Mouse (Mus musculus): ENCODE results near the gene Lacc1.

Lacc1 gene

DNA sequence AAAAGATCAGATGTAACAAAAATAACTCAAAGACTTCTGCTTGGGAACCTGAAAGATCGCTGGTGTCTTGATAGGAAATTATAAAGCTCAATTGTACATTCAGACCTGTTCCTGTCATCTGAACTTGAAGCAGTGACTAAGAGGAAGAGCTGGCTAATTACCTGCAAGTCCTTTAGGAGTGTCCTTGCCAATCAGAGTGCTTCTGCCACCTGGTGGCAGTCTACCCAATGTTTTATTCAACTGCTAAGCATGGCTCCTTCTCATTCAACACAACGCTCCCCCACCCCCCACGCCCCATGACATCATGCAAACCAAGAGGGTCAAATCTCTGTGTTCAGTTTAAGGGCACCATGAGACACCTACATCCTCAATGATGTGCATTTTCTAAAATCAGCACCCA, 28.5 kb downstream of the Lacc1 start:
- TF ChIP-seq GATA4 (IDR thresholded peaks at IDR 0.05; ENCODE audit: insufficient replicate concordance, low read length) = no peak

DNA sequence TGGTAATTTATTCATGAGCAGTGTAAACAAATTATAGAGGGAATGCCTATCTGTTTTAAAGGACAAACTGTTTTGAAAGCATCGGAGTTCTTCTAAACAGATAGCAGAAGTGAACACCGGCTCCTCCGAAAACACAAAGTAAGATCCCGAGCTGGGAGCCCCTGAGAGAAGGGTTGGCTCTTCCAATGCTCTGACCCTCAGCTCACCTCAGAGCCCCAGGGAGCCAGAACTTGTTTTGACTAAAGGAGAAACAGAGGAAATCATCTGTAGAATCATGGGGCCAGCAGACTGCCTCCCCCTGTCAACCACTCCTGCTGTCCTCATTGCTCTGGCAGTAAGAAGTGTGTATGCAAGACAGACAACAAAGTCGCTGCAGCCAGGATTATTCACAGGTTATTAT, 31.1 kb downstream of the Lacc1 start:
- TF ChIP-seq GATA4 (IDR thresholded peaks at IDR 0.05; ENCODE audit: insufficient replicate concordance, low read length) = no peak

DNA sequence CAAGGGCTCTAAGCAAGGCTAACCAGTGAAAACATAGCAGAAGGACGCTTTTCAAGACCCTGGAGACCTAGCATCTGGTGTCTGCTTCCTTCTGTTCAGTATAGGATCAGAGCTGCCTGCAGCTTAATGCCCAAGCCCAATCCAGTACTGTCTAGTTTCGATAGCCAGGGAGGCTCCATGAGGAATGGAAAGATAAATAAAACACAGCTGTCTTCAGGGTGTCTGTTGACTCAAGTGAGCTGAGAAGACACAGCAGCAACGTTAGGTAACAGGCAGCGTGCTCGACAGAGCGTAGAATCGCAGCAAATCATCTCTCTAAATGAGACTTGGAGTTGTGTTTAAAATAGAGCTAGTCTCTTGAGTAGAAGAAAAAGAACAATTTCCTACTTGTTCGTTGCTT, 32.0 kb downstream of the Lacc1 start:
- no peak for TF ChIP-seq GATA4 (IDR thresholded peaks at IDR 0.05; ENCODE audit: insufficient replicate concordance, low read length)

GRCm38 (mm10) chr14:76981781-76982180, 54.9 kb downstream of the Lacc1 start:
- no peak for TF ChIP-seq GATA4 (IDR thresholded peaks at IDR 0.05; ENCODE audit: insufficient replicate concordance, low read length)

DNA sequence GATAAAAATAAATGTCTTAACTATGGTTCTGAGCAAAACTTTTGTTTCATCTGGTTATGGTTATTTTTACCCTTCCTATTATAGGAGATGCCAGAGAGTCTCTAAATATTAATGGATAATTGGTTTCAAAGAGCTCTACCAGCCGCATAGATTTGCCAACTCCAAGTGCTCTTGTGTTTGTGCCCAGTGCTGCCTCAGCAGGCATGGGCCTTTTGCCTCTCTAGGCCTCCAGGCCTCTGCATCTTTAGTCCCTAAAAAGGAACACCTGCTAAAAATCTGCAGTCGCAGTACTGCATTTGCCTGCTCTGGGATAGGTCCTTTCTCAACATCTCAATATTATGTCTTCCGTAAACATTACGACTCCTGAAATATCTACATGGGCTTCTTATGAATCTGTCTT, 55.5 kb downstream of the Lacc1 start:
- no peak for TF ChIP-seq GATA4 (IDR thresholded peaks at IDR 0.05; ENCODE audit: insufficient replicate concordance, low read length)

DNA sequence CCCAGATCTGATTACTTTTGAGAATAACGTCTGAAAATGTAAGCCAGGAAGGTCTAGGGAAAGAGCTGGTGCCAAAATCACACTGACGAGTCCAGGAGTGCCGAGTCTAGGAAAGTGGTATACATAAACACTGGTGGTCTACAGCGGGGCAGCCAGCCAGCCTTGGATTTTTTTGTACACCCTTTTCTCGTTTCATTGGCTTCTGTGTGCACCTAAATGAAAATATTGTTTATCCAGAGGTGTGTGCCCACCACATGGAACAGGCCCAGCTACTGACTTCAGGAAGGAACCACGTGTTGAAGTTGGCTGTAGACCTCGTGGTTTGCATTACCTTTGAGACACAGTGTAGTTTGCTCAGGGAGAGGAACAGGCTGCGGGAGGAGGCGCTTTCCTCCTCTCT, 57.1 kb downstream of the Lacc1 start:
- no peak for TF ChIP-seq GATA4 (IDR thresholded peaks at IDR 0.05; ENCODE audit: insufficient replicate concordance, low read length)
